Mouse (Mus musculus) E14TG2a.4 (cell line): Measurements from ENCODE around the gene Cwc27.

Experiments used
- H3K27me3 ChIP-seq: 2 replicates; pipeline ENCODE4 v1.6.1; 2014; ENCODE audit warnings: low read length, control low read depth; ENCODE audit not compliant: insufficient read depth
- H3K36me3 ChIP-seq: 2 replicates; pipeline ENCODE4 v1.6.1; 2014; ENCODE audit warnings: low read length, control low read depth; ENCODE audit not compliant: insufficient read depth
- H3K4me1 ChIP-seq: replicated peaks from 2 replicates; pipeline ENCODE4 v1.6.1; 2014; ENCODE audit warnings: low read depth, low read length, control low read depth
- H3K4me3 ChIP-seq: replicated peaks from 2 replicates; pipeline ENCODE4 v1.5.1; 2014; ENCODE audit warnings: mild to moderate bottlenecking, low read length
- H3K9me3 ChIP-seq: 2 replicates; pipeline ENCODE4 v1.6.1; 2014; ENCODE audit warnings: low read length, control low read depth
- CTCF ChIP-seq: conservative IDR thresholded peaks from 2 replicates; pipeline ENCODE4 v1.5.1; 2014; ENCODE audit warnings: low read length
- NANOG ChIP-seq: IDR thresholded peaks from 2 replicates; pipeline ENCODE4 v1.6.1; 2014; ENCODE audit warnings: borderline replicate concordance, low read length, mixed read lengths
- POU5F1 ChIP-seq: IDR thresholded peaks from 2 replicates; pipeline ENCODE4 v1.6.1; 2014; ENCODE audit warnings: low read length, borderline replicate concordance

The Cwc27 gene

GRCm38 (mm10) chr13:104832811-104833210, 15.9 kb upstream of the Cwc27 start:
- Histone ChIP-seq H3K4me3 (no peak overlapping the region), H3K36me3 (peaks cover 51% of the 10 kb centered on the region)
- no peak for TF ChIP-seq NANOG
- TF ChIP-seq CTCF: no peak
- TF ChIP-seq POU5F1: no peak

DNA sequence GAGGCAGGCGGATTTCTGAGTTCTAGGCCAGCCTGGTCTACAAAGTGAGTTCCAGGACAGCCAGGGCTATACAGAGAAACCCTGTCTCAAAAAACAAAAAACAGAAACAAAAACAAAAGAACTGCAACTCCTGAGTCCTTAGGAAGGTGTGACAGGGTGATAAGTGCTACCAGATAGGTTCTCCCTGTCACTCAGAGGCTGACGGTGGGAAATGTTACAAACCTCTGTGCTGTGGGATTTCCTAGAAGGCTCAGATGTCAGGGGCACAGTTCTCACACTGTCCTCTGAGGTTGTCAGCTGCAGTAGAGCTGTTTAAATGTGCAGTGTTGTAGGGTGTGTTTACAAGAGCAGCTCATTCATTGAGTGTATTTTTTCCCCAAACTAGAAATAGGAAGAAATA, 8.5 kb upstream of the Cwc27 start:
- peaks cover 28% of the 10 kb centered on the region for H3K9me3 ChIP-seq
- no peak overlapping the region for H3K4me3 ChIP-seq
- TF ChIP-seq CTCF (no peak), NANOG (no peak), POU5F1 (no peak)
- H3K27me3 ChIP-seq: no peaks in the 10 kb centered on the region
- peaks cover 13% of the 10 kb centered on the region for H3K4me1 ChIP-seq
- H3K36me3 ChIP-seq: peaks cover 45% of the 10 kb centered on the region

More at GRCm38 (mm10) chr13:104832811-104833210, 15.9 kb upstream of the Cwc27 start:
- Histone ChIP-seq H3K27me3 (no peaks in the 10 kb centered on the region), H3K9me3 (peaks cover 18% of the 10 kb centered on the region), H3K4me1 (no peaks in the 10 kb centered on the region)

DNA sequence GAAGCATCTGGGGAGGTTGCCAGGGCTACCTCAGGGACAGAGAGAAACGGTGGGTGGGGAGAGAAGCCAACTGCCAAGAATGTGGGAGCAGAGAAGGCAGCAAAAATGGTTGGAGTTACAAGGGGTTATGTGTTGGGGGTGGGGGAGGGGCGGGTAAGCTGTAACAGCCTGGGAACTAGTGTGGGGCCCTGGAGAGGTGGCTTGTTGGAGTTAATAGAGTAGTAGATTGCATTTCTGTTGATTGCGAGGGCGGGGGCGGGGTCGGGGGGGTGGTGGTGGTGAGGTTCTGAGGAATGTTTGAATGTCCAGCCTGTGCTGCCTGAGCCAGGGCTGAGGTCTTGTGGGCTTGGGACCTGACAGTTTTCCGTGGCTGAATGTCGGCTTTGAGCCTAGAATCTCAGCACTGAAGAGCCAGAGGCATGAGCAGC, 5.5 kb upstream of the Cwc27 start:
- no peak for TF ChIP-seq POU5F1
- no peak for TF ChIP-seq NANOG
- TF ChIP-seq CTCF: no peak
- H3K36me3 ChIP-seq: peaks cover 32% of the 10 kb centered on the region

GRCm38 (mm10) chr13:104821908-104822307, 5.0 kb upstream of the Cwc27 start:
- Histone ChIP-seq H3K27me3 (no peaks in the 10 kb centered on the region), H3K36me3 (peaks cover 28% of the 10 kb centered on the region), H3K4me3 (no peak overlapping the region), H3K4me1 (peaks cover 22% of the 10 kb centered on the region), H3K9me3 (peaks cover 1% of the 10 kb centered on the region)
- TF ChIP-seq POU5F1 (no peak), NANOG (no peak), CTCF (no peak)

More for the DNA sequence above, 5.5 kb upstream of the Cwc27 start:
- Histone ChIP-seq H3K4me3 (no peak overlapping the region), H3K4me1 (peaks cover 22% of the 10 kb centered on the region), H3K9me3 (peaks cover 5% of the 10 kb centered on the region), H3K27me3 (no peaks in the 10 kb centered on the region)

GRCm38 (mm10) chr13:104821192-104821591, 4.2 kb upstream of the Cwc27 start:
- Histone ChIP-seq H3K4me1 (peaks cover 22% of the 10 kb centered on the region), H3K9me3 (no peaks in the 10 kb centered on the region), H3K4me3 (no peak overlapping the region), H3K36me3 (peaks cover 25% of the 10 kb centered on the region; the same call in 1 of the 2 replicates), H3K27me3 (no peaks in the 10 kb centered on the region)
- TF ChIP-seq CTCF: no peak
- no peak for TF ChIP-seq NANOG
- TF ChIP-seq POU5F1: no peak

- Histone ChIP-seq H3K4me1 (peaks cover 24% of the 10 kb centered on the region), H3K27me3 (no peaks in the 10 kb centered on the region), H3K4me3 (peak overlapping the region; percentile 88), H3K9me3 (no peaks in the 10 kb centered on the region), H3K36me3 (peaks cover 17% of the 10 kb centered on the region; the same call in 1 of the 2 replicates)
- no peak for TF ChIP-seq POU5F1
- no peak for TF ChIP-seq CTCF
- TF ChIP-seq NANOG: no peak
These were observed 754 bp upstream of the Cwc27 start for GRCm38 (mm10) chr13:104817696-104818095.

DNA sequence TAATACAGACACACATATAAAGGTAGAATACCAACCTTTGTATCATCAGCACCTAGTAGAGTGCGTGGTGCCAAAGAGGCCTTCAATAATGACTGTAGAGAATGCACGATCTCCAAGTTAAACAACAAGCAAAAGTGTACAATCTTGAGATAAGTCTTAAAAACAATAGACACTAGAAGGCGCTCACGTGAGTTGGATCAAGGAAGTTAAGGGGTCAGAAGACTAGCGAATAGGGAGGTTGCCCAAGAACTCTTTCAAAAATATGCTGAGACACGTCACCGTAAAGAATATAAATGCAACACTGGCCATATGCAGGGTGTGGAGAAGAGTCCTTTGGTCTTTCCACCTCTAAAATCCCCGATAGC, 690 bp downstream of the Cwc27 start:
- Histone ChIP-seq H3K27me3 (no peaks in the 10 kb centered on the region), H3K4me3 (peak overlapping the region; percentile 88), H3K9me3 (no peaks in the 10 kb centered on the region), H3K36me3 (peaks cover 15% of the 10 kb centered on the region; the same call in 1 of the 2 replicates), H3K4me1 (peaks cover 14% of the 10 kb centered on the region)
- no peak for TF ChIP-seq POU5F1
- TF ChIP-seq CTCF: no peak
- TF ChIP-seq NANOG: no peak

DNA sequence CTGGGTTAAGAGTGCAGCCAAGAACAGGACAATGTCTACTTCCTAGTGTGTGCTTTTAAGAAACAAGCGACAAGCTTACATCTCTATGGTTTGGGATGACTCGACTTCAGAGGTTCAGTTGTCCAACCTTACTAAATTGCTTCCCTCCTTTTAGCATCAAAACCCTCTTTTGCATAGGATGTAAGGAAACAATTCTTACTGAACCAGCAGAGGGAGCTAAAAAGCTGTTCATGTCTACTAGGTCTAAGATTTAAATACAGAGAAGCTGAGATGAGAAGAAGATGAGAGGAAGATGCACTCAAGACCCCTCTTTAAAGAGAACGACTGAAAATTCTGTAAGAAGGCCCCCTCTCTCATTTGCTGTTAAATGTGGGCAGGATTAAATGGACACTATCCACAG, 11.3 kb downstream of the Cwc27 start:
- Histone ChIP-seq H3K27me3 (no peaks in the 10 kb centered on the region), H3K4me3 (no peak overlapping the region), H3K36me3 (peaks cover 48% of the 10 kb centered on the region), H3K9me3 (no peaks in the 10 kb centered on the region), H3K4me1 (no peaks in the 10 kb centered on the region)
- TF ChIP-seq CTCF (peak; percentile 48), POU5F1 (no peak), NANOG (no peak)

DNA sequence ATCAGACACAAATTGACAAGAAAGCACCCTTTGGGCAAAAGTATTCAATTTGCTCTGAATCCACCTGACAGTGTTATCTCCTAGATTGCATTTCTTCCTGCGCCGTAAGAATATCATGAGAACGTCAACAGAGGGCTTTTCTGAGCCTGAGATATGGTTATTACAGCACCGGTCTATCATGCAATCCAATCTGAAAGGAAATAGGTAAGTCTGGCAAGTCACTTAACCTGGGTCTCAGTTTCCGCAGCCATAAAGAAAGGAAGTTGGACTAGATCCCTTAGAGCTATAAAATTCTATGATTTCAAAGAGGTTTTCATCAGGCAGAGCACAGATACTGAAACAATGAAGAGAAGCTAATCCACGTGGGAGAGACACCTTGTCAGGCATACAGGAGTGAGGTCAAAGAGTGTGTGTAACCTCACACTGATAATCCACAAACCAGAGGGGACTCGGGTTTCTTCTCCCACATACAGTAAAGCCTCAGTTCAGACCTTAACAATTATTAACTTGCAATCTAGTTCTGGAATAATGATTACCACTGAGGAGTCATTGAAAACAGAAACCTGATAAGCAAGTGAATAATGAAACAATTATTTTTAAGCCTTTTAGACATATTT, 17.3 kb downstream of the Cwc27 start:
- Histone ChIP-seq H3K4me3 (no peak overlapping the region), H3K9me3 (no peaks in the 10 kb centered on the region), H3K4me1 (no peaks in the 10 kb centered on the region), H3K36me3 (peaks cover 59% of the 10 kb centered on the region), H3K27me3 (no peaks in the 10 kb centered on the region)
- no peak for TF ChIP-seq POU5F1
- TF ChIP-seq CTCF: no peak
- TF ChIP-seq NANOG: no peak
